Mouse (Mus musculus) cerebellum, adult 2 months (tissue): ENCODE results near the gene Irf2bp1.

Experiments
- CTCF ChIP-seq: fragments of 200-500 bp; IDR thresholded peaks from 2 replicates; pipeline ENCODE4 v1.5.1; 2011; ENCODE audit warnings: low read depth, mild to moderate bottlenecking, control low read depth, low read length, moderate library complexity, borderline replicate concordance; ENCODE audit not compliant: insufficient read depth
- POLR2A ChIP-seq: fragments of 200-500 bp; IDR thresholded peaks from 2 replicates; pipeline ENCODE4 v1.6.1; 2011; ENCODE audit warnings: low read length, control low read depth, borderline replicate concordance; ENCODE audit not compliant: insufficient read depth

DNA sequence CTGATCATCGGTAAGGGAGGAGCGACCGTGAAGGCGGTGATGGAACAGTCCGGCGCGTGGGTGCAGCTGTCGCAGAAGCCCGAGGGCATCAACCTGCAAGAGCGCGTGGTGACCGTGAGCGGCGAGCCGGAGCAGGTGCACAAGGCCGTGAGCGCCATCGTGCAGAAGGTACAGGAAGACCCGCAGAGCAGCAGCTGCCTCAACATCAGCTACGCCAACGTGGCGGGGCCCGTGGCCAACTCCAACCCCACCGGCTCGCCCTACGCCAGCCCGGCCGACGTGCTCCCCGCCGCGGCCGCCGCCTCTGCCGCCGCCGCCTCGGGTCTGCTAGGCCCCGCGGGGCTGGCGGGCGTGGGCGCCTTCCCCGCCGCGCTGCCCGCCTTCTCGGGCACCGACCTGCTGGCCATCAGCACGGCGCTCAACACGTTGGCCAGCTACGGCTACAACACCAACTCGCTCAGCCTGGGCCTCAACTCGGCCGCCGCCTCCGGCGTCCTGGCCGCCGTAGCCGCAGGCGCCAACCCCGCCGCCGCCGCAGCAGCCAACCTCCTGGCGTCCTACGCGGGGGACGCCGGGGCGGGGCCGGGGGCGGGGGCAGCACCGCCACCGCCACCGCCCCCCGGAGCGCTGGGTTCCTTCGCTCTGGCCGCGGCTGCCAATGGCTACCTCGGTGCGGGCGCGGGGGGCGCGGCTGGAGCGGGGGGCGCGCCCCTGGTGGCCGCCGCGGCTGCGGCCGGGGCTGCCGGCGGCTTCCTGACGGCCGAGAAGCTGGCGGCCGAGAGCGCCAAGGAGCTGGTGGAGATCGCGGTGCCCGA lies 46.1 kb upstream of the Irf2bp1 start:
- no peak; the same call in 1 of the 2 replicates for TF ChIP-seq CTCF
- 0 out of 2 replicates have a peak, but pooled peaks have one; percentile 16 for TF ChIP-seq POLR2A
